In the genomic region with DNA sequence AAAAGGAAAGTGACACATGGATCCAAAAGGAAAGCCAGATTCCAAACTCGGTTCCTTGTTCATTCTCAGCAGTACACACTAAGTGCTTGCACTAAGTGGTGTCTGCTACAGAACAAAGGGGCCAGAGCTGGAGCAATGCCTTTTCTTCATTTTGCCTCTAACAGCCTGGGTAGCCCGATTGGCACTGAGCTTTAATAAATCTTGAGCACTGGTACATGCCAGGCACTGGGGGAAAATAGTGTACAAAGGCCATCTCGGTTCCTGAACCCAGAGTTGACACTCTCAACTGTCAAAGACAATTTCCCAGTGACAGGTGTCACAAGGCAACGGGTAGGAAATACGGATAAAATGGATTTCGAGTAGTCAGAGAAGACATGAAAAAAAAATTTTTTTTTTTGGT, we compare ENCODE assay signal across 9 mouse cellular contexts. TPM values are rescaled to one million over a fixed set of nuclear protein-coding genes. Genes with fewer than 3 reads are reported as not detected.
A peak's percentile ranks its signal among the peaks of the same experiment; 100 is the strongest.
DNase-seq lines count a peak whose midpoint lies in the region; ATAC-seq lines count a peak whose summit lies in the region.
"Had no signal": no experiment of that assay in that cellular context is flagged by ENCODE, and none has a peak within 500 bp of the region (broad histone marks: within the 10 kb centered on the region; RNA-seq: fewer than 3 reads in every experiment).

No protein-coding gene starts in this region.

- intact Hi-C loops in heart, postnatal 25 days (cut with DNase I), result no loop called here

- DNase-seq in heart, adult 18-20 months, result peak; percentile 33 to 38
- DNase-seq in heart, postnatal 25 days (ENCODE audit: low spot score), result no peak
- DNase-seq in adrenal gland, adult 8-10 months, result peak; percentile 21
- no peak for DNase-seq in heart, embryonic 10.5 days (ENCODE audit: low spot score)
- peak; percentile 18 for DNase-seq in midbrain, embryonic 14.5 days
- DNase-seq in layer of hippocampus, adult 9-10 months (ENCODE audit: low spot score), result no peak
- no peak for DNase-seq in left cerebral cortex, adult 8-10 months (ENCODE audit: low spot score in 2 of 2)

- no peaks in the 10 kb centered on the region for H3K27me3 ChIP-seq in heart, embryonic 10.5 days (ENCODE audit: insufficient read depth, poor library complexity, severe bottlenecking)
- H3K27me3 ChIP-seq in kidney, embryonic 15.5 days, result no peaks in the 10 kb centered on the region
- H3K27me3 ChIP-seq in midbrain, embryonic 14.5 days (ENCODE audit: control insufficient read depth, insufficient read depth, low read length), result no peaks in the 10 kb centered on the region
- H3K27me3 ChIP-seq: Patski had no signal

- ATAC-seq in kidney, embryonic 15.5 days (replicated peaks; ENCODE audit: low FRiP score), result no peak
- no peak for ATAC-seq in midbrain, embryonic 14.5 days (ENCODE audit: low FRiP score, low TSS enrichment)

- H3K4me2 ChIP-seq in kidney, embryonic 15.5 days, result peak overlapping the region; percentile 69
- H3K4me2 ChIP-seq in midbrain, embryonic 14.5 days (ENCODE audit: low read length), result peak overlapping the region; percentile 63

- H3K4me3 ChIP-seq in heart, embryonic 10.5 days, result peak overlapping the region; percentile 87
- H3K4me3 ChIP-seq in kidney, embryonic 15.5 days (replicated peaks), result peak overlapping the region; percentile 81
- peak overlapping the region; percentile 87 for H3K4me3 ChIP-seq in midbrain, embryonic 14.5 days (replicated peaks; ENCODE audit: low read depth, low read length)

- H3K36me3 ChIP-seq in heart, embryonic 10.5 days, result peaks cover 19% of the 10 kb centered on the region
- H3K36me3 ChIP-seq in kidney, embryonic 15.5 days, result peaks cover 17% of the 10 kb centered on the region
- H3K36me3 ChIP-seq in midbrain, embryonic 14.5 days (ENCODE audit: control insufficient read depth, insufficient read depth, low read length), result peaks cover 18% of the 10 kb centered on the region

- peak overlapping the region; percentile 49; the same call in 1 of the 2 replicates for H3K9ac ChIP-seq in kidney, embryonic 15.5 days
- H3K9ac ChIP-seq in midbrain, embryonic 14.5 days (replicated peaks; ENCODE audit: low read length), result peak overlapping the region; percentile 86

- H3K4me1 ChIP-seq in heart, embryonic 10.5 days, result peaks cover 12% of the 10 kb centered on the region
- H3K4me1 ChIP-seq in kidney, embryonic 15.5 days, result peaks cover 19% of the 10 kb centered on the region
- peaks cover 23% of the 10 kb centered on the region for H3K4me1 ChIP-seq in midbrain, embryonic 14.5 days (ENCODE audit: control insufficient read depth, insufficient read depth, low read length)

- WGBS in heart, embryonic 10.5 days, result 49% methylated on average over 6 of the region's 6 CpGs
- WGBS in kidney, embryonic 15.5 days, result 52% methylated on average over 6 of the region's 6 CpGs
- WGBS in midbrain, embryonic 14.5 days, result 49% methylated on average over 6 of the region's 6 CpGs

- H3K9me3 ChIP-seq in heart, embryonic 10.5 days, result no peaks in the 10 kb centered on the region
- H3K9me3 ChIP-seq in kidney, embryonic 15.5 days (replicated peaks), result no peaks in the 10 kb centered on the region
- no peaks in the 10 kb centered on the region for H3K9me3 ChIP-seq in midbrain, embryonic 14.5 days (ENCODE audit: control insufficient read depth, low read length)

- H3K27ac ChIP-seq in heart, embryonic 10.5 days, result peak overlapping the region; percentile 93
- peak overlapping the region; percentile 87 for H3K27ac ChIP-seq in kidney, embryonic 15.5 days
- H3K27ac ChIP-seq in midbrain, embryonic 14.5 days (replicated peaks; ENCODE audit: low read depth, low read length), result peak overlapping the region; percentile 90

RNA-seq across cellular contexts. Expression of gene Mtch2, which starts 0.8 kb away (rescaled TPM):
- total RNA-seq in heart, adult 18-20 months (2021), result 100 to 1,000 TPM; 203 to 215 TPM
- 100 to 1,000 TPM; 187 to 188 TPM for total RNA-seq in heart, postnatal 25 days (2021)
- total RNA-seq in adrenal gland, adult 8-10 months (2022), result 100 to 1,000 TPM; 136 to 235 (median 166) TPM
- 252 and 254 TPM in 2 replicates for polyA plus RNA-seq in heart, embryonic 10.5 days (2016; fragmentation: Nextera tagmentation; extraction: Ambion mirVana)
- 208 and 225 TPM in 2 replicates for polyA plus RNA-seq in kidney, embryonic 15.5 days (2015; fragmentation: Nextera tagmentation; extraction: Ambion mirVana)
- 280 and 285 TPM in 2 replicates for polyA plus RNA-seq in midbrain, embryonic 14.5 days (2014; fragmentation: Nextera tagmentation; extraction: Ambion mirVana)
- total RNA-seq in left cerebral cortex, adult 8-10 months (2022), result 100 to 1,000 TPM in 3 of 4 experiments, 10 to 100 TPM in 1; 99.3 to 117 (median 109) TPM

RNA-seq across cellular contexts. Expression of gene C1qtnf4, which starts 39.5 kb away (rescaled TPM):
- 1 to 10 TPM; 3.5 to 3.7 TPM for total RNA-seq in heart, adult 18-20 months (2021)
- 1 to 10 TPM; 3.6 to 4.1 TPM for total RNA-seq in heart, postnatal 25 days (2021)
- 1 to 10 TPM; 1.6 to 3.5 (median 2.8) TPM for total RNA-seq in adrenal gland, adult 8-10 months (2022)
- 8.6 and 11.1 TPM in 2 replicates for polyA plus RNA-seq in heart, embryonic 10.5 days (2016; fragmentation: Nextera tagmentation; extraction: Ambion mirVana)
- polyA plus RNA-seq in kidney, embryonic 15.5 days (2015; fragmentation: Nextera tagmentation; extraction: Ambion mirVana), result 9.0 and 9.2 TPM in 2 replicates
- 95.3 and 152 TPM in 2 replicates for polyA plus RNA-seq in midbrain, embryonic 14.5 days (2014; fragmentation: Nextera tagmentation; extraction: Ambion mirVana)
- 100 to 1,000 TPM; 243 to 258 (median 253) TPM for total RNA-seq in left cerebral cortex, adult 8-10 months (2022)

RNA-seq across cellular contexts. Expression of gene Kbtbd4, which starts 58.4 kb away (rescaled TPM):
- 10 to 100 TPM; 18.3 to 26.0 TPM for total RNA-seq in heart, adult 18-20 months (2021)
- 10 to 100 TPM; 18.0 to 22.2 TPM for total RNA-seq in heart, postnatal 25 days (2021)
- total RNA-seq in adrenal gland, adult 8-10 months (2022), result 10 to 100 TPM; 41.4 to 48.0 (median 45.2) TPM
- 33.2 and 42.2 TPM in 2 replicates for polyA plus RNA-seq in heart, embryonic 10.5 days (2016; fragmentation: Nextera tagmentation; extraction: Ambion mirVana)
- polyA plus RNA-seq in kidney, embryonic 15.5 days (2015; fragmentation: Nextera tagmentation; extraction: Ambion mirVana), result 39.2 and 42.4 TPM in 2 replicates
- 48.6 and 55.2 TPM in 2 replicates for polyA plus RNA-seq in midbrain, embryonic 14.5 days (2014; fragmentation: Nextera tagmentation; extraction: Ambion mirVana)
- total RNA-seq in left cerebral cortex, adult 8-10 months (2022), result 10 to 100 TPM; 33.1 to 51.2 (median 40.3) TPM

RNA-seq across cellular contexts. Expression of gene Ndufs3, which starts 58.5 kb away (rescaled TPM):
- 1,000 to 10,000 TPM in 1 of 2 experiments, 100 to 1,000 TPM in 1; 874 to 1,007 TPM for total RNA-seq in heart, adult 18-20 months (2021)
- 100 to 1,000 TPM; 854 to 889 TPM for total RNA-seq in heart, postnatal 25 days (2021)
- total RNA-seq in adrenal gland, adult 8-10 months (2022), result 100 to 1,000 TPM; 308 to 467 (median 370) TPM
- 276 and 329 TPM in 2 replicates for polyA plus RNA-seq in heart, embryonic 10.5 days (2016; fragmentation: Nextera tagmentation; extraction: Ambion mirVana)
- 232 and 236 TPM in 2 replicates for polyA plus RNA-seq in kidney, embryonic 15.5 days (2015; fragmentation: Nextera tagmentation; extraction: Ambion mirVana)
- 212 and 214 TPM in 2 replicates for polyA plus RNA-seq in midbrain, embryonic 14.5 days (2014; fragmentation: Nextera tagmentation; extraction: Ambion mirVana)
- total RNA-seq in left cerebral cortex, adult 8-10 months (2022), result 100 to 1,000 TPM; 244 to 284 (median 255) TPM

Comparison
In these comparisons a context has a peak if more than half of its experiments do, and no peak if none do; other contexts are left out.
1. DNase-seq: peak in heart, adult 18-20 months (2 of 2), adrenal gland, adult 8-10 months (single experiment) and midbrain, embryonic 14.5 days (single experiment); none in heart, postnatal 25 days (single experiment), heart, embryonic 10.5 days (single experiment), layer of hippocampus, adult 9-10 months (single experiment) and left cerebral cortex, adult 8-10 months (0 of 2).
2. RNA of gene C1qtnf4, which starts 39.5 kb away (total RNA-seq): 243 to 258 TPM in left cerebral cortex, adult 8-10 months; 3.6 to 4.1 TPM in heart, postnatal 25 days, 3.5 to 3.7 TPM in heart, adult 18-20 months and 1.6 to 3.5 TPM in adrenal gland, adult 8-10 months; every median in the first group is over 10 times any median in the second.
3. Peak in every context shown above with its lines, with median percentiles within 50 percentile points of each other: H3K27ac ChIP-seq and H3K4me3 ChIP-seq.